Mouse (Mus musculus) ES-Bruce4 (cell line): ENCODE measurements around the gene Ckm.

ENCODE experiments used
- CTCF ChIP-seq: IDR thresholded peaks from one replicate; pipeline ENCODE4 v1.8.1; 2011; ENCODE audit warnings: low read depth, low read length
- POLR2A ChIP-seq: IDR thresholded peaks from one replicate; pipeline ENCODE4 v1.8.1; 2011; ENCODE audit warnings: low read length; ENCODE audit not compliant: insufficient read depth

DNA sequence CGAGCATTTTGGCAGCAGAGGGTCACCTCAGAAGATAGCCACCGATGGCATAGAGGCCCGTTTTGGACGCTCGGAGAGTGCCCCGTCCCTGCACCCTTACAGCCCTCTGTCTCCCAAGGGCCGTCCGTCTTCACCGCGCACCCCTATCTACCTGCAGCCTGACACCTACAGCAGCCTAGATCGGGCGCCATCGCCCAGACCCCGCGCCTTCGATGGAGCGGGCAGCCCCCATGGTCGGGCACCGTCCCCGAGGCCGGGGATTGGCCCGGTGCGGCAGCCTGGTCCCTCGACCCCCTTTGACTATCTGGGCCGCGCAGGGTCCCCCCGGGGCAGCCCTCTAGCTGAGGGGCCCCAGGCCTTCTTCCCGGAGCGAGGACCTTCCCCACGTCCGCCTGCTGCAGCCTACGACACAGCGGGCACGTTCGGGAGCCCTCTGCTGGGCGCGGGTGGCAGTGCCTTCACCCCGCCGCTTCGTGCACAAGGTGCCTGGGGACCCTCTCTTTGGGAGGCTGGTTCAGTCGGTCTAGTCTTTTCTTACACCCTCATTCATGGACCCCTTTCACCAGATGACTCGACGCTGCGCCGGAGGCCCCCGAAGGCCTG is 34.7 kb upstream of the Ckm start:
- TF ChIP-seq CTCF (peak; percentile 72), POLR2A (no peak)
